Mouse (Mus musculus) sigmoid colon, adult 10 weeks (tissue): Measurements from ENCODE around the gene Stx2. TPM values are rescaled to one million over a fixed set of nuclear protein-coding genes. Genes with fewer than 3 reads are reported as not detected.

ENCODE experiments used
- polyA plus RNA-seq: library from polyadenylated mRNA; stranded (reverse); fragments of 350-450 nt; fragmentation: Illumina TruSeq; extraction: RNeasy Lipid Tissue Mini Kit (QIAGEN cat#74804); gene quantifications from one replicate; pipeline ENCODE4 v1.2.3, GENCODE M21; 2014; ENCODE audit warnings: low read depth, low replicate concordance

Gene Stx2
- polyA plus RNA-seq, result 15.4 TPM

DNA sequence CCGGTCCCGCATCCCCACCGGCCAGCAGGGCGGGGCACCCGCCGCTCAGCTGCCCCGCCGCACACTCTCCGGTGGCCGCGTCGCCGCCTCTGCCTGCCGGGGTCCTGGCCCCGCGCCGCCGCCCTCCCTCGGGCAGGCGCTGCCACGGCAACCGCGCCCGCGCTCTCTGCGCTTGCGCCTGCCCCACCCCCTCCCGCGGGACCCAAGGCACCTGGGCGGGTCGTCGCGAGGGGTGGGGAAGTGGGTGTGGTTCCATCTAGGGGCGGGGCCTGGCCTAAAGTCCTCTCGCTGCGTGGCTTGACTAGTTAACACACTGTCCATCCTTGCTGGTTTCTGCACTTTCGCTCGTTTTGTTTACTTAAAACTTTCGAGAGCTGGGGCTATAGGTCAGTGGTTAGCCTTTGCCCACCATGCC lies at the start of gene Stx2:
Stx2 (minus strand) TSS at position 163 of the 415 bp plus-strand sequence.

DNA sequence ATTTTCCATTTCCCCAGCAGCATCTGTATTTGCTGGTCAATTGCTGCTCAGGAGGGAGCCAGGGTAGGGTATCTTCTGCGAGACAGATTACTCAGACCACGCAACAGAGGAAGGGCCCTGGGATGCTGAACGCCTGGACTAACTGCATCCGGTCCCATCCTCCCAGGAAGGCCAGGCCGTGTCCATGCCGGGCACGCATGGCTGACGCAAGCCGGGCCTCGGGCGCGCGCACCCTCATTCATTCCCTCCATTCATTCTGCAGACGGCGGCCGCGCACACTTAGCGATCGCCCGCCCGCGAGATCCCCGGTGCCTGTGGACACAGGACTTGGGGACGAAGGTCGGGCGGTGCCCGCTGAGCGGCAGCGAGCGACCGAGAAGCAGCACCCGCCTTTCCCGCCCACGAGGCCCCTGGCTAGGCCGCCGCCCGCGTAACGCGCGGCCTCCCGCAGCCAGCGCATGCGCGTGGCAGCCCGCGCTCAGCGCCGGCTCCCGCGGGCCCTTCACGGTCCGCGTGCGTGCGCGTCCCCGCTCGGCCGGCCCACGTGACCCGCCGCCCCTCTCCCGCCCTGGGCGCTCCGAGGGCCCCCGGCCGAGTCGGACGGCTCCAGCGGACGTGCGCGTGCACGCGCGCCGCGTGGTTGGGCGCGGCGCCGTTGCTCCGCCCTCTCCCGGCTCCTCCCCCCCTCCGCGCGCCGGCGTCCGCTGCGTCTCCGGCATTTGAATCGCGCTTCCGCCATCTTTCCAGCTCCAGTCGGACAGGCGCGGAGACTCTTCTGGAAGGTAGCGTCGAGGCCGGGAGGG lies 11.3 kb upstream of the Stx2 start, which contains the start of gene Ran:
Ran (plus strand) TSS at position 573 of the 803 bp plus-strand sequence.

DNA sequence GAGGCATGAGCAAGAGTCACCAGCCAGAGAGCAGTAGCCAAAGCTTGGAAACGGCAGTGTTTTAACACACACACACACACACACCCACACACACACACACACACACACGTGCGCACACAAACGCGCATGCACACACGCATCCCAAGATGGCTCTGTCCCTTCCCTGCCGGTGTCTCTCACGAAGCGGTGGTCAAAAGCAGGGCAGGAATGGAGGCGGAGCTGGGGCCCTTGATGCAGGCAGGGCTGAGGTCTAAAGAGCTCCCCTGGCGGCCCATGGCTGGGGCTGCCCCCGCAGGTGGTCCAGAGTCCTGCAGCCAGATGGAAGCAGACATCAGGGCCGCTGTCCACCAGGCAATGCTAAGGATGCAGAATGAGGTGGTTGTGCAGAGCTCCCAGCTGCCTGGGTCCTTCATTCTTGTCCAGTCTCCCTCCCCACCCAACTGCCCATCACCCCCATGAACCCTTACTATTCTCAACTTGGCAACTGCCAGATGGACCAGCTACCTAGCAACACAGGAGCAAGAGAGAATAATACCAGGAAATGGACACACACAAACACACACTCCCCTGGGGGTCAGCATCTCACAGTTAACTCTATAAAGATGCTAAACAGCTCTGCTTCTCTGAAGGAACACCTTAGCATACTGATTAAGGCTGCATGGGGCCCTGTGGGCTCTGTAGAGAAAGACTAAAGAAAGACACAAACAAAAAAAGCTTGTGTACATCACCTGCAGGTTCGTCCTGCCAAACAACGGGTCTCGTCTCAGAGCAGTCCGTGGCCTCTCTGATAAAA lies 54.9 kb downstream of the Stx2 start, which contains the start of gene Rimbp2:
Rimbp2 (minus strand) TSS at position 209 of the 793 bp plus-strand sequence.

Other genes with a start within 250 kb of the Stx2 start
- 1.5 TPM for gene Rimbp2, start 55.1 kb downstream of the Stx2 start, polyA plus RNA-seq
- gene Ran, start 11.5 kb upstream of the Stx2 start, polyA plus RNA-seq, result 107 TPM
- gene Adgrd1, start 88.2 kb upstream of the Stx2 start, polyA plus RNA-seq, result 0.98 TPM